Mouse (Mus musculus): ENCODE measurements around the gene Gm17364. TPM values are rescaled to one million over a fixed set of nuclear protein-coding genes. Genes with fewer than 3 reads are reported as not detected.
"Not testable (repeated sequence)": the region's sequence is repeated elsewhere in the genome, so short reads cannot be mapped to it uniquely, and the experiment has no call there.

Gm17364 gene
- polyA plus RNA-seq, 1 experiment from 2014 or later, result not detected

- in situ Hi-C loops (cut with MboI; ENCODE audit: low pct_unique_long_range_greater_than_20kb), result loop anchor here (25.0 kb wide), 1 partner anchor 971 kb away; no protein-coding TSS in a partner anchor
- DNase-seq (ENCODE audit: low read depth, low spot score) (no peak), ATAC-seq (no peak)
- TF ChIP-seq CTCF (IDR thresholded peaks at IDR 0.05), result no peak
- ChIA-PET POLR2A (no interaction called here), CTCF (interaction anchor here (3.0 kb wide), 1 partner anchor 11 kb away, joined by 11 read pairs; no protein-coding TSS in a partner anchor)
- peaks cover 10% of the 10 kb centered on the region for H3K27me3 ChIP-seq
Measured at GRCm38 (mm10) chr13:41291466-41291974, 17.7 kb upstream of the Gm17364 start.

DNA sequence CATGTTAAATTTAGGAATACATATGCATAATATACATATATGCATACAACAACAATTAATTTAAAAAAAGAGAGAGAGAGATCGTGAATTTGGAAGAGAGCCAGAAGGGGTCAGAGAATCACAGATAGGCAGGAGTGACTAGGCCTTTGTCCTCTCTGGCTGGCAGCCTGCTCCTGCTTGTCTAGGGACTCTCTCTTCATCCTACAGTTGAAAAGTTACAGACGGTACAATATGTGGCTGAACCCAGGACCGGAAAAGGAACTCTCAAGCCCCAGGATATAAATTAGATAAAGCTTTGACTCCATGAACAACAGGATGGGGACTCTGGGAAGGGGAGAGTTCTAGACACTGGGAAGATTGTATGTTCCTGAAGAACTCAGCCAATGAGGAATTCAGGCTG lies 12.5 kb upstream of the Gm17364 start:
- DNase-seq (ENCODE audit: low read depth, low spot score) (no peak), ATAC-seq (no peak)
- ChIA-PET POLR2A (interaction anchor here (1.4 kb wide), 1 partner anchor 354 kb away, joined by 3 read pairs; no protein-coding TSS in a partner anchor), CTCF (interaction anchor here (1.4 to 4.3 kb wide), 3 partner anchors 9 to 288 kb away, joined by 3 to 18 read pairs (median 3); no protein-coding TSS in a partner anchor)
- in situ Hi-C loops (cut with MboI; ENCODE audit: low pct_unique_long_range_greater_than_20kb), result loop anchor here (5.0 to 25.0 kb wide), 3 partner anchors 286 to 976 kb away; no protein-coding TSS in a partner anchor
- TF ChIP-seq CTCF (IDR thresholded peaks at IDR 0.05), result no peak
- H3K27me3 ChIP-seq, result peaks cover 5% of the 10 kb centered on the region

- in situ Hi-C loops (cut with MboI; ENCODE audit: low pct_unique_long_range_greater_than_20kb), result loop anchor here (5.0 to 25.0 kb wide), 3 partner anchors 287 to 977 kb away; no protein-coding TSS in a partner anchor
- ChIA-PET CTCF (interaction anchor here (1.0 to 4.3 kb wide), 5 partner anchors 8 to 289 kb away, joined by 3 to 18 read pairs (median 3); partner anchors contain the start of gene Gm17364), POLR2A (interaction anchor here (1.4 kb wide), 1 partner anchor 354 kb away, joined by 3 read pairs; no protein-coding TSS in a partner anchor)
- DNase-seq (ENCODE audit: low read depth, low spot score) (peak; percentile 49), ATAC-seq (peak; percentile 51)
- H3K27me3 ChIP-seq, result no peaks in the 10 kb centered on the region
- no peak for TF ChIP-seq CTCF (IDR thresholded peaks at IDR 0.05)
Measured at GRCm38 (mm10) chr13:41285448-41285847, 11.7 kb upstream of the Gm17364 start.

DNA sequence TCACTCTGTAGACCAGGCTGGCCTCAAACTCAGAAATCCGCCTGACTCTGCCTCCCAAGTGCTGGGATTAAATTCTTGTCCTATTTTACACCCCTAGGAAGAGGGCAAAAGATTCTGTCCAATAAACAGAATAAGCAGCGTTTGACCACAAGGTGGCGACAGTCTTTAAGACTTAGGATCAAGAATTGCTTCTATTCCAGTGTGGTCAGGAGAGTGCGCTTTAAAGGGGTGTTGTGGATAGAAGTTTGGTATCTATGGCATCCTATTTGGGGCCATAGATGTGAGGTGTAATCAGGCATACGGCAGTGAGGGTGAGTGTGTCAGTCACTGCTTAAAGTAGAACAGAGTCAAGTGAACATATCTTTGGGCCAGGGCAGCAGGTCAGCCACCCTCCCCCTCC lies 9.5 kb upstream of the Gm17364 start:
- POLR2A ChIA-PET, result no interaction called here
- peak; percentile 83 for TF ChIP-seq CTCF (IDR thresholded peaks at IDR 0.05)
- CTCF ChIA-PET, result interaction anchor here (0.9 to 1.4 kb wide), 6 partner anchors 19 to 292 kb away, joined by 3 to 6 read pairs (median 3); no protein-coding TSS in a partner anchor
- DNase-seq (ENCODE audit: low read depth, low spot score) (no peak), ATAC-seq (no peak)
- in situ Hi-C loops (cut with MboI; ENCODE audit: low pct_unique_long_range_greater_than_20kb), result loop anchor here (25.0 kb wide), 1 partner anchor 979 kb away; no protein-coding TSS in a partner anchor
- no peaks in the 10 kb centered on the region for H3K27me3 ChIP-seq

DNA sequence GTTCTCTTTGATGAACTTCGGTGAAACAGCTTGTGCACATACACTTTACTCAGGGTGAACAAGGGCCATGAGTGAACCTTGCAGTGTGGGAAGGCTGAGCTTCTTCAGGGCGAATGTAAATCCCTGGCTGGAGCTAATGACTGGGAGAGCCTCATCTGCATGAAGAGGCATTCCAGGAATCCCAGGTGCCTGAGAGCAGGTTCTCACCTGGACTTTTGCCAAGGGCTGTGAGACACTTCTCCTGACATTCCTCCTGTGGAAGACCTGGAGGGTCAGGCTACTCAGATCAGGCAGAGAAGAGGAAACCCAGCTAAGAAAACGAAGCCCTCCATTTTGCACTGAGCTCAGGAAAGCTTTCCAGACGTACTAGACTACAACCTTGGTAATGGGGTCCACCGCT lies 6.9 kb upstream of the Gm17364 start:
- POLR2A ChIA-PET, result no interaction called here
- ATAC-seq (no peak), DNase-seq (ENCODE audit: low read depth, low spot score) (no peak)
- no peaks in the 10 kb centered on the region for H3K27me3 ChIP-seq
- in situ Hi-C loops (cut with MboI; ENCODE audit: low pct_unique_long_range_greater_than_20kb), result loop anchor here (25.0 kb wide), 1 partner anchor 982 kb away; no protein-coding TSS in a partner anchor
- CTCF ChIA-PET, result interaction anchor here (1.0 kb wide), 1 partner anchor 22 kb away, joined by 3 read pairs; no protein-coding TSS in a partner anchor
- TF ChIP-seq CTCF (IDR thresholded peaks at IDR 0.05), result no peak

- DNase-seq (ENCODE audit: low read depth, low spot score) (no peak), ATAC-seq (no peak)
- POLR2A ChIA-PET, result no interaction called here
- in situ Hi-C loops (cut with MboI; ENCODE audit: low pct_unique_long_range_greater_than_20kb), result no loop called here
- H3K27me3 ChIP-seq, result no peaks in the 10 kb centered on the region
- CTCF ChIA-PET, result interaction anchor here (1.3 kb wide), 1 partner anchor 7 kb away, joined by 3 read pairs; no protein-coding TSS in a partner anchor
- no peak for TF ChIP-seq CTCF (IDR thresholded peaks at IDR 0.05)
Measured at GRCm38 (mm10) chr13:41267827-41268408, 5.9 kb downstream of the Gm17364 start.

DNA sequence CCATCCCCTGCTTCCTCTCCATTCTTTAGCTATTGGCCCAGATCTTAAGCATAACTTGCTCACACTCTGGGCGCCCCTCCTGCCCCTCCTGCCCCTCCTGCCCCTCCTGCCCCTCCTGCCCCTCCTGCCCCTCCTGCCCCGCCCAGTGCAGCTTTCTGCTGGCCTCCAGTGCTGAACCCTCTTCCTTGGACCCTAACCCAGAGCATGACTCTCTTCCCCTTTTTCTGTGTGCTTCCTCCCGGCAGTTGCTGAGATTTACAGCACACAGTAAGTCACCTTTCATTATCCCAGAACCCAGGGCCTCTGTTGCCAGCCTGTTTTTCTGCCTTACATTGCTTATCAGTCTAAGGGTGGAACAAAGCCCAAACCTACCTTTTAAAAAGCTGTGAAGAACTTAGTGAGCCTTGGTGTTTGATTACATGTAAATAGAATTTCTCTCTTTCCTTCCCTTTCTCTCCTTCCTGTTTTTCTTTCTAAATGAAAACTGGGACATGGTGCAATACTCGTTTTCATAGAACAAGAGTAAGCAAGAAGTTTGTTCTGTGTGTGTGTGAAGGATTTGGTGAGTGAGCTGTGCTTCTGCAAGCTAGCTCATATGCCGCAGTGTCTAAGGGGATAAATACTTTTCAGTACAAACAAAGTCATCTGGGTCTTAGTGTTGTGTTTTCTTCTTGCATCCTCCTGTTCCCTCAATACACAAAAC lies 10.3 kb downstream of the Gm17364 start:
- in situ Hi-C loops (cut with MboI; ENCODE audit: low pct_unique_long_range_greater_than_20kb), result no loop called here
- no peak for TF ChIP-seq CTCF (IDR thresholded peaks at IDR 0.05)
- ChIA-PET CTCF (interaction anchor here (1.9 kb wide), 1 partner anchor 10 kb away, joined by 7 read pairs; no protein-coding TSS in a partner anchor), POLR2A (no interaction called here)
- no peaks in the 10 kb centered on the region for H3K27me3 ChIP-seq
- ATAC-seq (no peak), DNase-seq (ENCODE audit: low read depth, low spot score) (no peak)

DNA sequence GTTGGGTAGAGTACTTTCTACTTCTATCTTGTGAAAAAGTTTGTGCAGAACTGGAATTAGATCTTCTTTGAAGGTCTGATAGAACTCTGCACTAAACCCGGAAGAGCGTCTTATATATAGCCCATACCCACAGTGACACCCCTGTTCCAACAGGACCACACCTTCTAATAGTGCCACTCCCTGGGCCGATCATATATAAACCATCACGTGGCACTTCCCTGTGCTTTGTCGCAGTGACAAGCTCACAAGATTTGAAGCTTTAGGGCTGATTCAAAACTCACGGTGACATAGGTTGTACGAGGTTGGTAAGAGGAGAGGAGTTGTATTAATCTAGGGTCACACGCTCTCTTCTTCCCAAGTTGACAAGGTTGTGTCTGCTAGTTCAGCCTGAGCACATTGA lies 12.2 kb downstream of the Gm17364 start:
- CTCF ChIA-PET; in situ Hi-C loops (cut with MboI; ENCODE audit: low pct_unique_long_range_greater_than_20kb); POLR2A ChIA-PET: not testable (repeated sequence)

GRCm38 (mm10) chr13:41257851-41258250 lies 15.9 kb downstream of the Gm17364 start:
- POLR2A ChIA-PET, result no interaction called here
- in situ Hi-C loops (cut with MboI; ENCODE audit: low pct_unique_long_range_greater_than_20kb), result no loop called here
- no peak for ATAC-seq
- no peak for DNase-seq (ENCODE audit: low read depth, low spot score)
- CTCF ChIA-PET, result no interaction called here
- no peaks in the 10 kb centered on the region for H3K27me3 ChIP-seq
- no peak for TF ChIP-seq CTCF (IDR thresholded peaks at IDR 0.05)

More for the DNA sequence above, 12.2 kb downstream of the Gm17364 start:
- not testable (repeated sequence) for DNase-seq (ENCODE audit: low read depth, low spot score); ATAC-seq; H3K27me3 ChIP-seq

- ChIA-PET CTCF (no interaction called here), POLR2A (no interaction called here)
- ATAC-seq (no peak), DNase-seq (ENCODE audit: low read depth, low spot score) (no peak)
- no peak for TF ChIP-seq CTCF (IDR thresholded peaks at IDR 0.05)
- in situ Hi-C loops (cut with MboI; ENCODE audit: low pct_unique_long_range_greater_than_20kb), result no loop called here
- no peaks in the 10 kb centered on the region for H3K27me3 ChIP-seq
Measured at GRCm38 (mm10) chr13:41256962-41257361, 16.8 kb downstream of the Gm17364 start.
